Mouse (Mus musculus) heart, adult 2 months (tissue): Measurements from ENCODE around the gene Tent4b.

Experiments used
- CTCF ChIP-seq: fragments of 200-600 bp; IDR thresholded peaks from 2 replicates; pipeline ENCODE4 v1.8.1; 2022; ENCODE audit warnings: antibody characterized with exemption, mild to moderate bottlenecking, moderate library complexity
- EP300 ChIP-seq: fragments of 200-500 bp; IDR thresholded peaks from 2 replicates; pipeline ENCODE4 v1.6.1; 2011; ENCODE audit warnings: low read depth, low read length, control low read depth; ENCODE audit not compliant: insufficient read depth
- POLR2A ChIP-seq: fragments of 200-500 bp; IDR thresholded peaks from 2 replicates; pipeline ENCODE4 v1.6.1; 2011; ENCODE audit warnings: mild to moderate bottlenecking, low read depth, low read length, control low read depth; ENCODE audit not compliant: insufficient read depth

DNA sequence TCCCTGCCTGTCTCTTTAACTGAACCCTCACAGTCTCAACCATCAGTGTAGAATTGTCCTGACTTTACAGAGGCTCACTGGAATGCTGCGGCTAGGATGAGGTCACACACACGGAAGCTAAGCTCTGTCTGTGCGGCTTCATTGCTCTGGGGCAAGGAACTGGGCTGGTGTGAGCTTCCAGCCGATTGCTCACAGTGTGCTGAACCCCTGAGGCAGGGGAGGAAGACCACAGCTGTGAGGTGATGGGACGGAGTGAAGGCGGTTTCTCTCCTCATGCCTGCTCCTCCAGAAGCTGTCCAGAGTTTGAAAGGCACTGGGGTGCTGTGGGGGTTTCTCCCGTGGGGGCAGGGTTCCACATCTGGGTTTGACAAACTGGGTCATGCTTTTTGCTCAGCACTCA is 85.7 kb downstream of the Tent4b start:
- TF ChIP-seq POLR2A (0 out of 2 replicates have a peak, but pooled peaks have one; percentile 23), CTCF (no peak), EP300 (no peak)
